Mouse (Mus musculus) gastrocnemius, postnatal 25 days (tissue): Measurements from ENCODE around the gene Sema3c. TPM values are rescaled to one million over a fixed set of nuclear protein-coding genes. Genes with fewer than 3 reads are reported as not detected.
"Not testable (repeated sequence)": the region's sequence is repeated elsewhere in the genome, so short reads cannot be mapped to it uniquely, and the experiment has no call there.

Experiments used
- DNase-seq: peaks from one replicate; pipeline ENCODE4 v3.0.0; 2022
- long read RNA-seq, 2 experiments: library from polyadenylated mRNA; stranded (forward); transcript quantifications; one replicate each; pipeline ENCODE4 v2.0.0; 2021
- total RNA-seq, 2 experiments: library from RNA; stranded (reverse); gene quantifications; 1 replicate in 1 of 2; 2 replicates in 1 of 2; pipeline ENCODE4 v1.2.3; 2021

Gene Sema3c
- total RNA-seq = 10 to 100 TPM; 61.8 to 69.4 TPM
- long read RNA-seq, experiment 1, full-length matches to known transcripts = 15 of 27 reads
- long read RNA-seq, experiment 1, partial matches to known transcripts = 12 of 27 reads
- long read RNA-seq, experiment 1, other reads (novel, unspliced or antisense) = 0 of 27 reads
- long read RNA-seq, experiment 2, full-length matches to known transcripts = 38 of 50 reads
- long read RNA-seq, experiment 2, partial matches to known transcripts = 6 of 50 reads
- long read RNA-seq, experiment 2, other reads (novel, unspliced or antisense) = 6 of 50 reads

DNA sequence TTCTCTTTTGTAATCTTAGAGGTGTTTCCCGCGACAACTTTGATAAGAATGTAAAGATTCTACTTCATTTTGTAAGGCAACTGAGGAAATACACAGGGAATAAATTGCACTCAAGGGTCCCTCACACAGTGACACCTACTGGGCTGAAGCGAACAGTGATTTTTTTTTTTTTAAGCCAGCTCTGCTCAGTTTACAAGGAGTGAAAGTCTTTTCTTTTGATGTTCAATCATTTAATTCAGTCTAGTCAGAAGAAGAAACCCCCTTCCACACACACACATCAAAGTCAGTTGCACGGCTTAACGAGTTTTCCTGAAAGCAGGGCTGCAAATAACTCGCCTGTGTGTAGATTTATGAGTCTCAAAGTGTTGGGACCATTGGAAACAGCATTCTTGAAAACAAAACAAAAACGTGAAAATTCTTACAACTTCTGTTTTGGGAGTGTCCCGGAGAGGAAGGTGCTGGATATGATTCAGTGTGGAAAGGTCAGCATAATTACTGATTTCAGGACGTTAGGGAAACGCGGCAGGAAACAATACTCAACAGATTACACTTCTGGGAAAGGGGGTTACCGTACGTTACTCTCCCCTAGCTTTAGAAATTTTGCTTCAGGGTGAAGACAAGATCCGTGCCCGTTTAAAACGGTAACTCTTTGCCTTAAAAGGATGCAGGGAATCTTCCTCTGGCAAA is at the start of gene Sema3c:
TSS of gene Sema3c (plus strand) at position 588 of the 687 bp plus-strand sequence.
- DNase-seq = no peak

DNA sequence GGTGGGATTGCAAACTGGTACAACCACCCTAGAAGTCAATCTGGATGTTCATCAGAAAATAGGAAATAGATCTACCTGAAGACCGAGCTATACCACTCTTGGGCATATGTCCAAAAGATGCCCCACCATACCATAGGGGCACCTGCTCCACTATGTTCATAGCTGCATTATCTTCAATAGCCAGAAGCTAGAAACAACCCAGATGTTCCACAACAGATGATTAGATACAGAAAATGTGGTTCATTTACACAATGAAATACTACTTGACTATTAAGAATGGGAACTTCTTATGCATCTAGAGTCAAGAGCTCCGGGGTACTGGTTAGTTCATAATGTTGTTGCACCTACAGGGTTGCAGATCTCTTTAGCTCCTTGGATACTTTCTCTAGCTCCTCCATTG is 42.9 kb upstream of the Sema3c start:
- not testable (repeated sequence) for DNase-seq

DNA sequence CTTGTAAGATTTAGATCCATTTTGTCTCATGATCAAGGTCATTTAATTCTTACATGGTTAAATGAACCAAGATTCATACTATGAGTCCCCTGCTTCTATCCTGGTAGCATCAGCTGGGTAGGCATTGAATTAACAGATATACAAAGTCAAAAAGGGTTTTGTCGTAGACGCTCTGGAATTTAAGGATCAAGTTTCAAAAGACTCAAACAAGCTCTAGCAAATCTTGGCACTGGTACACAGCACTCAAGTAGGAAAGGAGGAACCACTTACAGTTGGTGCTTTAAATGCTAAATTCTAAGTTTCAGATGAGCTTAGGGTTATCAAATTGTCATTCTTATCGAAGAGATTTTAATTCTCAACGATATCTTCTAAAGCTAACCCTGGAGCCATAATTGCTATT is 30.9 kb upstream of the Sema3c start:
- no peak for DNase-seq

DNA sequence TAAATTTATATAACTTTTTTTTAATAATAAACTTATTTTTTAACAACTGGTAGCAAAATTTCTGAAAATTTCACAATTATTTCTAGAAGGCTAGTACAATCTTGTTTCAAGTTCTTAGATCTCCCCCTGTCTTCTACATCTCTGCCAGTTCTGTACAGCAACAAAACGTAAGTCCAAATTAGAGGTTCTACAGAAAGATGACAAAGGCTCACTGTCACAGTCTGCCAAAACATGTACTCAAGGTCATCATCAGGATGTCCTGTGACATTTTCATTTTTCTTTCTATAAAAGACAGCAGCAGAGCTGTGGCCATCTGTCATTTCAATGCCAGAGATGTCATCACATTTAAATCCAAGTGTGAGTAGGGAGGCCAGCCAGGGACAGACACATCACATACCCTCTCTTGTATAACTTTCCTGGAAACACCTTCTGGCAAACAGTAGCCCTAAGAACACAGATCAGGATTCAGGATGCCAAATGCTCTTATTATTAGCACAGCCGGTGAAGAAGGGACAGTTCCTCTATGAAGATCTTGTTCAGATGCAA is 29.1 kb upstream of the Sema3c start:
- DNase-seq = no peak

DNA sequence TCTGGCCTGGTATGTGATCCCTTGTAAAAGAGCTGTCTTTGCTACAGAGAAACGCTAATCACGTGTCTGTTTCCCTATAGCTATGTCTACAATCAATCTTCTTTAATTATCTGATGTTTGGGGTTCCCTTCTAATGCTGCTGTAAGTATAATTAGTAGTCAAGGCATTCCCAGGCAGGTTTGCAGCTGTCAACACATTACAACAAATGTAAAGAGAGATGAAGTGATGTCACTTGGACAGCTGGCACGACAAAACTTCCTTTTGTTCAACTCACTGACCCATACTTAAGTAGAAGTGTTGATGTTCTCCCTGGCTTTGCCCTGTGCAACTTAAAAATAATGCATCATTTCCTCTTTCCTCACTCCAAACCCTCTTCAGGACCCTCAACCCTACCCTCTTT is 22.4 kb upstream of the Sema3c start:
- DNase-seq = no peak

DNA sequence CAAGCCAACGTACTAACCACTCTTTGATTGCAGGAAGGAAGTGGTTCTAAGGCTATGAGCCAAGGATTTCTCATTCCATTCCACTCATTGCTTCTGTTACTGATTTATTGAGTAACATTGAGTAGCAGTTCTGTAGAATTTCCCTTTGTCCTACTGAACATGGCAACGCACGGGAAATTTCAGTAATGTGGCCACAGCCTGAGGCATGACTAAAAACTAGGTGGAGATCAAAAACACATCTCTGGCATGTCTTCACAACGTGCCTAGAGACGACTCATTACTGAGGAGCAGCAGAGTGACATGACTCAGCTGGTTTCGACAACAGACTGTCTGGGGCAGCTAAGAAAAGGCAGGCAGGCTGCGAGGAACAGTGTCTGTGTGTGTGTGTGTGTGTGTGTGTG is 18.0 kb upstream of the Sema3c start:
- DNase-seq = peak; percentile 8

DNA sequence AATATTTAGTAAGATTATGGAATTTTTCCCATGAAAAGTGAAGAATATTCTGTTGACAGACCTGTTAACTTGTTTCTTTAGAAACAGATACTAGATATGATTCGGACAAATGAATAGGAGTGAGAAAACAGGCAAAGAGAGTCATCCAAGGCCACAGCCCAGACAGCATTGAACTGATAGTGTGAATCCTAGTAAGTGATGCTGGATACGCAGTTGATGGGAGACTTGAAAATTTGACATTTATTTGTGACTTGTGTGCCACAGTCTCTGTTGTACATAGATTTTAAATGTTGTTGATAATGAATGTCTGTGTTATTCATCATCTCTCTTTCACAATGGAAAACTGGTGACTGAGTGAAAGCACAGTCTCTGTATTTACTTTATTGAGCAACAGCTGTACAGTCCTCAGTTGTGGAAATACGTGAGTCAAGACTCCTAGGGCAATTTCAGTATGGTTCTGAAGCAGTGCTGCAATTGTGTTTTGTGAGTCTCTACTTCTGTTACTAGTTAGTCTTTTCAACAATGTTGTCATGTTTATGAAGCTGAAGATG is 17.3 kb upstream of the Sema3c start:
- no peak for DNase-seq

DNA sequence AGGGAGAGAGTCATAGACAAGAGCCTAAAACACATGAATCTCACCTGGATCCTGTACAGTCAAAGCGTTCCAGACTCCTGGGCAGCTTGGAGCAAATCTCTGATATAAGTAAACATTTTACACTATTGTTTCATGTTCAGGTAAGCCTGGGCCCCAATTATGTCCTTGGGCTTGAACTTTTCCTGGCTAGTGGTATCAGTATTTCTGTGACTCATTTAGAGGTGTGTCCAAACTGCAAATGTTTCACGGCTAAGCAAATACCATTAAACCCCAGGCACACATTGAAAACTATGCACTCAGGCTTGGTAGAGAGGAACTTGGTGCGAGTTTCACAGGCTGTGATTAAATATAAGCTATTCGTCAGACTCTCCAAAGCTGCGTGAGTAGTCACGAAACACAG is 2.5 kb upstream of the Sema3c start:
- DNase-seq = no peak

DNA sequence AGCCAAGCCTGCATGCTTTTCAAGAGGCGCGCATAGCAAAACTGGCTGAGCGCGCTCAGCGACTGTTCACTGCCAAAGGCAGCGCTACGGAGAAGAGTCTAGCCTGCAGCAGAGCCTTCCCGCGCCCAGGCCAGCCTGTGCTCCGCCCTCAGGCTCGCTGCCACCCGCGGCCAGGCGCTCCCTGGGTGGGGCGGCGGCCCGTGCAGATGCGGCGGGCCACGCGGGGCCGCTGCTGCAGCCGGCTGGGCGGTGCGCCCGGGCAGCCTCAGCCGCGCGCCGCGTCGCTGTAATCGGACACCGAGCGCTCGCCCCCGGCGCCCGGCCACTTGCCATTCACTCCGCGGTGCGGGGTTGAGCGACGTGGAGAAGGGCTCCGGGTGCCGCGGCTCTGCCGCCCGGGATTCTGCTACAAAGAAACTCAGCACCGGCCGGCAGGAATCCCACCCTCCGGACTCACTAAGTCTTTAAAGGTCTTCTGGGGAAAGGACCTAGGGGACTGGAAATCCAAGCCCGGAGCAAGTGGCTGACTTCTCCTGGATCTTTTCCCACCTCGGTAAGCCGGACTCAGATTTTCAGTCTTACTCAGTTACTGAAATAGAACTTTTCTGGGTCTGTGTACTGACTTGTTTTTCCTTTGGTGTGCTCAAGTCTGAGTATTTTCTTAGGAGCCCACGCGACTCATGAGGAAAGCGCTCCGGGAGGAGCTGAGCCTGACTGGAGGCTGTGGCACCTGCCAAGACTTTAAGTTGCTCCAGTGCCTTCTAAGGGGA is 517 bp downstream of the Sema3c start:
- peak; percentile 89 for DNase-seq

DNA sequence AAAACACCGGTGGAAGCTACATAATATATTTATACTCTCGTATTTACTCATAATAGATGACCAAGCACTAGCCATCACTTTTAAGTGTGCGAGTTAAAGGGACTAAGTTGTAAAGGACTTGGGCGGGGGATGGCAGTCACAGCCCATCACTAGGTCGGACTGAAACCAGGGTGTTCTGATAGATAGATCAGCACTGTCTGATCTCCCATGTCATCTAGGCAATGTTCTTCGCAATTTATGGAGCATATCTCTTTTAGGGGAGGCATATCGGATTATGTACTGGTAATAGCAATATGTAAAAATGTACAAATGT is 1.1 kb downstream of the Sema3c start:
- no peak for DNase-seq

DNA sequence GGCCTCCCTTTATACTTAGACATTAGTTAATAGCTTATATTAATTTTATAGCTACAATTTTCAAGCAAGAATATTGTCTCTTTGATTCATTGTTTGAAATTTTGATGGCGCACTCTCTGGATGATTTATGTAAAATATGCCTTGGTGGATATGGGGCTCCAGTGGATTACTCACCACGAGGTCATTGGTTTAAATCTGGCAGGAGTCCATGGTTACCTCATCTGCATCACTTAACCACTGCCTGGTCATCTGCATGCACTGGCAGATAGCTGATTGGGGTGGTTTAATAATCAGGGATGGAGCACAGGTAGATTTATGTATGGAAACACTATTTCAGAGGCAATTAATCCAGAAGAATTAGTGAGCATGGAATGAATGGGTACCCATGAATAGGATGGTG is 2.0 kb downstream of the Sema3c start:
- no peak for DNase-seq

DNA sequence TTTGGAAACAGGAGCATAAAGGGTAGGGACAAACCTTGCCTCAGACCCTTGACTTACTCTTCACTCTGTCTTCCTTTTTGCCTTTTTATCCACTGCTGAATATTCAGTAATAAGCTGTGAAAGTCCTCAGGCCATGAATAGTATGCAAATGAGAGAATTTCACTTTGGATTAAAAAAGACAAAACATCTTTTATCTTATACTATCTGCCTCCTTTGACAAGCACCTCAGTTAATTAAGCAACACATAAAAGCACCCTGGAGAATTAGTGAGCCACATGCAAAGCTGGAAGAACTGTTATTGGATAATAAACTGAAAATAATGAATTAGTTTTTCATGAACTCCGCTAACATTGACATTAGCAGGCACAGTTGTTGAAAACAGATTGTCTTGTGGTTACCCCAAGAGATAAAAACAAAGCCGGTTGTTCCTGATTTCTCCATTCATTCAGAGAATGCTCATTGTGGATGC is 8.0 kb downstream of the Sema3c start:
- DNase-seq = no peak

DNA sequence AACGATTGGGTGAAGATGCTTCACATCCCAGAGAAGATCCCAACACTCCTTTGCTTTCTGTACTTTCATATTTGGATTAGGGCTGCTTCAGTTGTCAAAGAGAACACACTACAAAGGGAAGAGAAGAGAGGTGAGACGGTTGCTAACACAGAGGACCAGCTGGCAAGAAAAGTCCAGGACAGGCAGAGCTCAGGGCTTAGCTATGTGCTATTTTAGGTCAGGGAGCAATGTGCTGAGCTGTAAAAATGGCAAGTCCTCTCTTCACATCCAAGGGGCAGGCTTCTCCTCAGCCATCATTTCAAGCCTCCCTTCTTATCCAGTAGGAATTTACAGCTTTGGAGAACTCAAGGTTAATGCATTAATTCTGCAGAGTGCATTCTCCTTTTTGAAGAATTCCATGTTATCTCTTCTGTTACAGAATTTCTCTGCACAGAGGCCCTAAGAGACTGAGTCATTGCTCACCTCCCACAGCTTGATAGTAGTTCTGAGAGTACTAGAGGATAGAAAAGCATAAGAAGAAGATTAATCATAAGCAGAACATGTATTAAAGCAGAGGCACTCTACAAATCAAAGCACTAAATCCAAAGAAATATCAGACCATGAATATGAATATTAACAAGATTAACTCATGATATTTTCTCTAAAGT is 10.3 kb downstream of the Sema3c start:
- no peak for DNase-seq

DNA sequence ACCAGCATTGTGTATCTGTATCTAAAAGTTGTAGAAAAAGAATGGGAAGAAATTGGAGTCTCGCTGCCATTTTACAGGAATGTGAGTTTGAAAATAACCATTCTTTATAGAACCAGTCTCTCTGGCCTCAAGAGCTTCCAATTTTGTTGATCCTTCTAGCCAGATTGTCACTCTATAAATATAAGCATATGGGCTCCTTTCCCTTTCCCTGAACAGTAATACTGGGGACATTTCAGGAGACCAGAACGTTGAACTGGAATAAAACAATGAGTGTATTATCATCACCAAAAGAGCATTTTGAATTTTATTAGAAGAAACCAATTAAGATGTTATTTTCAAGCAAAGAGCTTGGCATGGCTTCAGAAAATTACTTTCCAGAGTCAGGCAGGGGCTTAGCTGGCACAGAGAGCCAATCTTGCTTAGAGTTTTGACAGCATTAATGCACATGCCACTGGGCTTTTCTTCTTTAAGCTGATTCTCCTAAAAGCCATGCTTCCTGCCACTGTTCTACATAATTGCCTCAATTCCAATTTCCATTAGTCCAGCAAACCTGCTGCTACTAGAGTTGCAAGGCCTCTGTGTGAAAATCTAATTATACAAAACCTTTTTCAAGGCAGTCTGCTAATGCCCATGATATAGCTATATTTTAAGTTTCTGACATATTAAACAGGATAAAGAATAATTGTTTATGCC is 12.6 kb downstream of the Sema3c start:
- DNase-seq = no peak

DNA sequence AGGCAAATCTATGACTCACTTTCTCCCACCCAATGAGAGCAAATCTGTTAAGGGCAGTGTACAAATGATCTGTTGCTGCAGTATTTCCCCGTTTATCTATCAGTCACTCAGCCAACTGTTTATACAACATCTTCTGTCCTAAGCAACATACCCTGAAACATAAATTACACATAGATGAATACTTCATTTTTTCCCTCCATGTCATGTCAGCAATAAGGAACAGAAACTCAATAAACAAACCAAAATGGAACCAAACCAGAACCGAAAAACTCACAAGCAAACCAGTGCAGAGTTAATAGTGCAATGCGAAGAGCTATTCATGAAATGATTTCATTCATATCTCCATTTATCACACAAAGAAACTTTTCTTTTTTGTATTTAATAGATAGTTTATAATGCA is 17.8 kb downstream of the Sema3c start:
- no peak for DNase-seq

DNA sequence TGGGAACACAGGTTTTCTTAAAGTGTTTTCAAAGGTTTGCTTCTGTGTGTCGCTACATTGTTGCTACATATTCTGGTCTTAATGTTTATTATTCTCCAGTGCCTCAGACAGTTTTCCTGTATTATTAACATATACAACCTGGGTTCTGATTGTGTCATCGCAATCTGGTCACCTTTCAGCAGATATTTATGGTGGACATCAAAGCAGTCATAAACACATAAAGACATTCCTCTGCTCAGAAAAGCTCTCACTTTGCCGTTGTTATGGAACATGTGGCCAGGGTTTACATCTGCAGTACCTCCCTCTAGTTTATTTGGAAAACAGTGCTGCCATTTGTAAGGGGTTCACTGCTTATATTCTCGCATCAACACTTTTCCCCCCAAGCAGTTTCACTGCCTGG is 27.6 kb downstream of the Sema3c start:
- DNase-seq = no peak

DNA sequence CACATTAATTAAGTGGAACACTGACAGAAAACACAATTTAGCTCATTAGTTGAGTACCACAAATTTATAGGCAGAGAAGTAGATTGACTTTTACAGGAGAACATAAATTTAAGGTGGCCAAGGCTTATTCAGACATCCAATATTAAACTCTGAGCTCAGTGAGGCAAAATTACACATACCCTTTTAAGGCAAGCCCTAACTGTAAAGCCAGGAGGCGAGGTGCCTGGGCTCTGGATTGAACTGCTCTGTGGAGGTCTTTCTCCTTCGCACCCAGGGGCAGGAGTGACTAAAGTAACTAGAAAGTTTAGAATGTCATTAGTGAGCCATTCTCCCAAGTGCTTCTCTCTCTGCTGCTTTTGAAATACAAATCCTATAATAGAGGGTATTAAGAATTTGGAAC is 46.5 kb downstream of the Sema3c start:
- DNase-seq = no peak

DNA sequence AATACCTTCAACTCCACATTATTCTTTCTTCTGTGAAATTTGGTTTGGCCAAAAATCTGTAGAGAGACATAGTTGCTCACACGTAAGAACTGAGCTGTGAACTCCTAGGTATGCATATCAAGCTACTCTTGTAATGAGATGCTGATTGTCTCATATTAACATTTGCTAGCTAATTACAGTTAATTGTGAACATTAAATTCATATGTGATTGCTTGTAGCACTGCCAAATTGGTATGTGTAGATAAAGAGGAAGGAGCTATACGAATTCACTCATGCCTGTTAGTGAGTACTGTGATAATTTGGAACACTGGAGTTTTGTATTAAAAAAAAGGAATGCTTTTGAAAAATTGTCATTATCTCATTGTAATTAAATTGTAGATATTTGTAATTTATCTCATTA is 48.5 kb downstream of the Sema3c start:
- DNase-seq = no peak

DNA sequence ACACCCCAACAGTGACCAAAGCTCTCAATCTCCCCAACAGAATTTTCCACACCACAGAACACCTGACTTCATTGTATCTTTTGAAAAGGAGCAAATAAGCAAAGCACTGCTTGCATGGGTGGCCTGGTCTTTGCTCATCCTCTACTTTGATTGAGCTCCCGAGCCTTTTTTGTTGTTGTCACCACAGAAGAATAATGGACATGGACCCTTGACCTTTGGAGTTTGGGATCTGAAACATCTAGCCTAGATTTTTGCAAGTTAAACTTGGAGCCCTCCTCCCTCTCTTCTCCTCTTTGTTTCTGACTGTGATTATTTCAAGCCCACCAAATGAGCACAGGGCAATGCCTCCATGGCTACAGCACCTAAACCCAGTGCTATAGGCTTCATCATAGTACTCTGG is 54.5 kb downstream of the Sema3c start:
- no peak for DNase-seq

DNA sequence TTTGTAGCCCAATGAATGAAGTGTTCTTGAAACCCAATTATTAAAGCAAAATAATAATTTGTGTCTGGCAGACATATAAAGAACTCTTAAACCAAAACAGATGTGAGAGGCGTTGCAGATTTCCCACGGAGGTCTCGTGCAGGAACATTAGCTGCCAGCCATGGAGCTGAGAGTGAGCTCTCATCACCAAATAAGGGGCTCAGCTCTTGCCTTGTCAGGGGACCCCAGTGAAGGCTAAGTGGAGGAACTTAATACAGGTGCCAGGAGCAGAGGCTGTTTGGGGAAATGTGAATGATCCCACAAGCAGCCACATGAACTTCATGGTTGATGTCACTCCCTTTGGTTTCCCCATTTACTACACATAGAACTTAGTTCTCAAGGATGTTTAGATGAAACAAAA is 55.5 kb downstream of the Sema3c start:
- DNase-seq = no peak

DNA sequence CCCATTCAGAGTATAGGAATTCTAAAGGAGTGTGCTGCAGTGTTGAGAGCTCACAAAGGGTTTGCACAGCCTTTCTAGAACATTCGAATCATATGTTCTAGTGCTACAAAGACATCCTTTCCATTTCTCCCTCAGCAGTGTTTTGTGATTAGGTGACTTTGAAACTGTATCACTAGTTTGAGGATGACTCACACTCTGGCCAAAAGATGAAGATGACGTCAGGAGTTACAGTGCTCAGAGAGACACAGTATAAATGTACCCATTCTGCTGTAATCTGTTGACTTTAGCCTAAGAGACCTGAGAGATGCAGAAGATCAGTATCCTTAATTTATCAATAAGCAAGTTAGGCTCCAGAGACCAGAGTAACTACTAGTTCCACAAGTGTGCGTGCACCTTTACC is 65.4 kb downstream of the Sema3c start:
- no peak for DNase-seq
